Mouse (Mus musculus) C2C12 (cell line): ENCODE data around the gene Fut4. TPM values are rescaled to one million over a fixed set of nuclear protein-coding genes. Genes with fewer than 3 reads are reported as not detected.

Source experiments
- H3K27me3 ChIP-seq: one replicate; pipeline ENCODE4 v1.6.1; 2011; ENCODE audit not compliant: control insufficient read depth, insufficient read depth, insufficient read length
- H3K36me3 ChIP-seq: one replicate; pipeline ENCODE4 v1.6.1; 2011; ENCODE audit not compliant: control insufficient read depth, insufficient read depth
- H3K4me3 ChIP-seq: one replicate; pipeline ENCODE4 v1.5.1; 2011; ENCODE audit warnings: mild to moderate bottlenecking, control low read depth; ENCODE audit not compliant: poor library complexity, insufficient read depth, severe bottlenecking
- H3K79me2 ChIP-seq: one replicate; pipeline ENCODE4 v1.6.1; 2011; ENCODE audit not compliant: control insufficient read depth, insufficient read depth
- H3K79me3 ChIP-seq: one replicate; pipeline ENCODE4 v1.6.1; 2011; ENCODE audit warnings: low read depth, control low read depth
- H3ac ChIP-seq: one replicate; pipeline ENCODE3; 2011; ENCODE audit warnings: low read depth; ENCODE audit not compliant: control insufficient read depth, insufficient read length
- CEBPB ChIP-seq: IDR thresholded peaks from one replicate; pipeline ENCODE4 v1.6.1; 2011; ENCODE audit warnings: low read depth, mild to moderate bottlenecking, control low read depth, moderate library complexity
- CTCF ChIP-seq: IDR thresholded peaks from one replicate; pipeline ENCODE4 v1.5.1; 2011; ENCODE audit not compliant: control insufficient read depth, insufficient read depth, insufficient read length
- FOSL1 ChIP-seq: IDR thresholded peaks from one replicate; pipeline ENCODE4 v1.8.0; 2011; ENCODE audit warnings: mild to moderate bottlenecking, low read length; ENCODE audit not compliant: poor library complexity, insufficient read depth, severe bottlenecking
- MAX ChIP-seq: IDR thresholded peaks from one replicate; pipeline ENCODE4 v1.6.1; 2011; ENCODE audit warnings: mild to moderate bottlenecking, control low read depth
- MYOD1 ChIP-seq: IDR thresholded peaks from one replicate; pipeline ENCODE4 v1.6.1; 2011; ENCODE audit warnings: low read depth; ENCODE audit not compliant: control insufficient read depth, insufficient read length
- MYOG ChIP-seq: IDR thresholded peaks from one replicate; pipeline ENCODE4 v1.6.1; 2011; ENCODE audit not compliant: control insufficient read depth, insufficient read length; ENCODE audit errors: extremely low read depth
- USF1 ChIP-seq: IDR thresholded peaks from one replicate; pipeline ENCODE4 v1.6.1; 2011; ENCODE audit warnings: low read depth, mild to moderate bottlenecking, control low read depth, moderate library complexity
- polyA plus RNA-seq: library from polyadenylated mRNA; unstranded; fragments of >200 nt; fragmentation: generic; extraction: Trizol; gene quantifications from one replicate; pipeline ENCODE4 v1.2.1, GENCODE M21; 2012; ENCODE audit warnings: missing spikeins

The Fut4 gene
- polyA plus RNA-seq, 1 experiment = 0.49 TPM

DNA sequence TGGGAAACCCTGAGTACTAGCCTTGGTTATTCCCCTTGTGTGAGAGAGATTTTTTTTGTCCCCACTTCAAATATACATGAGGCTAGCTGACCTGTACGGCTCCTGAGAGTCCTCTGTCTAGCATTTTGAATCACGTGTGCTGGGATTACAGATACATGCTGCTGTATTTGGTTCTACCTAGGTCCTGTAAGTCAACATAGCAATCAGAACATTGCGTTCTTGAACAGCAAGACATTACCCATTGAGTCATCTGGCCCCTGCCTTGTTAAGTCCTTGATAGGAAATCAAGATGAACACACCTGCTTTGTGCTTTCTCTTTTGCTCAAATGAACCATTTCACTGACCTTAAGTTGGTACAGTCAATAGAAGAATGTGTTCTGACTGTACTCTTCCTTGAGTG lies 2.3 kb upstream of the Fut4 start:
- no peak overlapping the region for H3K4me3 ChIP-seq
- no peak for TF ChIP-seq CTCF
- TF ChIP-seq USF1 = no peak
- no peak for TF ChIP-seq CEBPB
- no peak for TF ChIP-seq MAX
- TF ChIP-seq MYOG = no peak
- TF ChIP-seq FOSL1 = no peak
- TF ChIP-seq MYOD1 = no peak
- H3K27me3 ChIP-seq = no peaks in the 10 kb centered on the region
- H3K79me2 ChIP-seq = no peaks in the 10 kb centered on the region
- no peaks in the 10 kb centered on the region for H3K79me3 ChIP-seq
- H3ac ChIP-seq = no peak overlapping the region
- H3K36me3 ChIP-seq = peaks cover 7% of the 10 kb centered on the region

DNA sequence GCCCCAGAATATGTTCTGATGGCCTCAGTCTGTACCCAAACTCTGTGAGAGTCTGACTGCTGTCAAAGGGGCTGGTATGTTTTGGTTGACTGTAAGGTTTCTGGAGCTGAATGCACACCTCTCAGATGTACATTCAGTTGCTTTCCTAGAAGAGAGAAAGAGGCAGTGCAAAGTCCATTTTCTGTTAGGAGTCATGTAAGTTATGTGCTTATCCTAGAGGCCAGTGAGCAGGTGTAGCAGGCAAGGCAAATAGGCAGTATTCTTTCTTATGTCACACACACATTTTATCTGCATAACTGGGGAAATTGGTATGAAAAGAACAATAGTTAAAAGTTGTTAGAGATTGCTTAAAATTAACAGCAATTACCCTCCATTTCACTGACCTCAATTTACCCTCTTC lies 1.8 kb upstream of the Fut4 start:
- peaks cover 7% of the 10 kb centered on the region for H3K36me3 ChIP-seq
- TF ChIP-seq CTCF (no peak), USF1 (no peak), FOSL1 (no peak)

GRCm38 (mm10) chr9:14751503-14752000 lies 641 bp downstream of the Fut4 start:
- Histone ChIP-seq H3K79me3 (no peaks in the 10 kb centered on the region), H3K4me3 (no peak overlapping the region), H3K27me3 (no peaks in the 10 kb centered on the region), H3K36me3 (no peaks in the 10 kb centered on the region), H3ac (peak overlapping the region; percentile 16), H3K79me2 (no peaks in the 10 kb centered on the region)
- no peak for TF ChIP-seq MYOD1
- no peak for TF ChIP-seq FOSL1
- no peak for TF ChIP-seq MAX
- no peak for TF ChIP-seq CEBPB
- TF ChIP-seq CTCF = no peak
- no peak for TF ChIP-seq USF1
- no peak for TF ChIP-seq MYOG

More for the DNA sequence above, 1.8 kb upstream of the Fut4 start:
- Histone ChIP-seq H3K4me3 (no peak overlapping the region), H3K79me3 (no peaks in the 10 kb centered on the region), H3K79me2 (no peaks in the 10 kb centered on the region), H3K27me3 (no peaks in the 10 kb centered on the region), H3ac (no peak overlapping the region)

DNA sequence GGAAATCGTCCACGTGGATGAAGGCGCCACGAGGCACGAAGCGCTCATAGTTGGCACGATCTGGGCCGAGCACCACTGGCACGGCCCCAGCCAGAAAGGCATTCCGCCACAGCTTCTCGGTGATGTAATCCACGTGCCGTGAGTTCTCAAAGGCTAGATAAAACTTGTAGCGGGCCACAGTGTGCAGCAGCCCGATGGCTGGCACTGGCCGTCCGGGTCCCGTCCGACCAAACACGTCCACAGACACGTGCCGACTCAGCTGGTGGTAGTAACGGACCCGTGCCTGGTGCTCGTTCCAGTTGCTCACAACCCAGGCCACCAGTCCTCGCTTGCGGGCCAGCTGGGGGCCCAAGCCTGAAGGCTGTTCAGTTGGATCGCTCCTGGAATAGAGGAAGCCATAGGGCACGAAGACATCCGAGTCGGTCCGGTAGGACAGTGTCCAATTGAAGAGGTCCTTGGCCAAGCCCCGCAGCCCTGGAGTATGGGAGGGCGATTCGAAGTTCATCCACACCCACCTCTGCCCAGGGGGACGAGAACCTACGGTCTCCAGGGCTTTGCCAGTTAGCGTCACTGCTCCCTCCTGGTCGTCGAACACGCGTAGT lies 1.2 kb downstream of the Fut4 start:
- H3K79me3 ChIP-seq = no peaks in the 10 kb centered on the region
- no peaks in the 10 kb centered on the region for H3K36me3 ChIP-seq
- H3K27me3 ChIP-seq = no peaks in the 10 kb centered on the region
- H3K4me3 ChIP-seq = no peak overlapping the region
- TF ChIP-seq MYOD1 (no peak), CEBPB (no peak)
- H3ac ChIP-seq = peak overlapping the region; percentile 18
- no peaks in the 10 kb centered on the region for H3K79me2 ChIP-seq

DNA sequence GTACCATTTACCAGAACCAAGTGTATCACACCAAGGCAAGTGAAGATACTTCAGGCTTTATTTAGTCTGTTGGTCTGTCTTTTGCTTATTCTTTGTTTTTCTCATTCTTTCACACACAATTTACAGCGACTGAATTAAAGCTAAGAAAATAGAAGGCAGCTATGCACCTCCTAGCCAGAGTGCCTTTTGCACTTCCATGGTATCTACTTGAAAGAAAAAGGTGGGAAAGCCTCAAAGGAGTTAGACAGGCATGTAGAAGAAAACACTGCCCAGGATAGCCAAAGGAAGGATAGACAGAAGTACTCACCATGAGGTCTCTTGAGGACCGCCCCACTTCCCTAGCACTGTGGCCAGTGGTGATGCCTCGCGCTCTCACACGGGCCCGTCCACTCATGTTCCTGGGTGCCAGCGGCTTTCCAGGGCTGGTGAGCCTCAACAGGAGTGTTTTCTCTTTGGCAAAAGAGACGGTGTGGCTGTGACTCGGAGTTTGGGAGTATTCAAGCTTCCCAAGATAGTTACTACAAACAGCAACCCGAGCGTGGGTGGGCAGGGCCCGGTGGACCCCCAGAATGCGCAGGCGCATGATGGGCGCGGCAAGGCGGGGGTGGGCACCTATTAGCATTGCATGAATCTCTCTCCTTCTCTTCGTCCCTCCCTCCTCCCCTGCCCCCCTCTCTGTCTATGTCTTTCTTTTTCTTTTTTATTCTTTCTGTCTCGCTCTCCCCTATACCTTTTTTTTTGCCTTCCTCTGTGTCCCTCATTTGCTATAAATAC lies 11.9 kb downstream of the Fut4 start, which contains the start of gene Piwil4:
Gene Piwil4 (minus strand): TSS at position 583 of the 774 bp plus-strand sequence.
- no peaks in the 10 kb centered on the region for H3K36me3 ChIP-seq
- no peaks in the 10 kb centered on the region for H3K27me3 ChIP-seq
- TF ChIP-seq FOSL1 = no peak
- TF ChIP-seq MAX = no peak
- no peak for TF ChIP-seq MYOD1
- TF ChIP-seq CTCF = no peak
- TF ChIP-seq USF1 = no peak
- TF ChIP-seq CEBPB = no peak
- TF ChIP-seq MYOG = no peak
- H3K4me3 ChIP-seq = no peak within 1 kb of the TSS
- H3K79me3 ChIP-seq = no peaks in the 10 kb centered on the region
- H3ac ChIP-seq = no peak within 1 kb of the TSS
- no peaks in the 10 kb centered on the region for H3K79me2 ChIP-seq

DNA sequence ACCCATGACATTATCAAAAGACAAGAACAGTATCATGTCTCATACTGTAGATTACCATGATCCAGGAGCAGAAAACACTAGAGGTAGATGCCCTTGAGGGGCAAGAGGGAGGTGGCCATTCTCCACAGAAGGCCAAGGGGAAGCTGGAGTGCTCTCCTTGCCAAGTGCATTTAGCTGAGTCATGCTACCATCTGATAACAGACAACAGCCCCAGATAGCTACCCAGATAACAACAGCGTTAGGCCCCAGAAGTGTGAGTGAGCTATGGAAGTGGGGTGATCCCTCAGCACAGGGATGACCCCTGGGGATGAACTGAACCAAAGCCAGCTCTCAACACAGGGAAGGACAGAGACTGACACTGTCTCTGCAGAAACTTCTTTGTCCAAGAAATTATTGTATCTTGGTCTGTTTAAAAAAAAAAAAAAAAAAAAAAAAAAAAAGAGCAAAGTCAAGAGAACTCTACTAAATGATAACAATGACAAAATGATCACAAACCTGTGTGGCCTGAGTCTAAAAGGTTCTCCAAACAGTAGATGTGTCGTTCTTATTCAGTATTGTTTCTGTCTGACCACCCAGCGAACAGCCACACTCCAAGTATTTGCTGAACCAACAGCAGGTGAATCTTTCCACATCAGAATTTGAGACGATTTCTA lies 12.6 kb downstream of the Fut4 start:
- no peak overlapping the region for H3K4me3 ChIP-seq
- no peaks in the 10 kb centered on the region for H3K36me3 ChIP-seq
- TF ChIP-seq CEBPB (no peak), CTCF (no peak), MAX (no peak), MYOD1 (no peak), USF1 (no peak), FOSL1 (no peak), MYOG (no peak)
- no peaks in the 10 kb centered on the region for H3K79me2 ChIP-seq
- no peaks in the 10 kb centered on the region for H3K79me3 ChIP-seq
- no peak overlapping the region for H3ac ChIP-seq
- no peaks in the 10 kb centered on the region for H3K27me3 ChIP-seq
